Mouse (Mus musculus): Measurements from ENCODE around the gene Ankrd50. TPM values are rescaled to one million over a fixed set of nuclear protein-coding genes. Genes with fewer than 3 reads are reported as not detected.

Ankrd50 gene
- total RNA-seq, 2 experiments from 2014 or later: 47.2 to 48.7 TPM

DNA sequence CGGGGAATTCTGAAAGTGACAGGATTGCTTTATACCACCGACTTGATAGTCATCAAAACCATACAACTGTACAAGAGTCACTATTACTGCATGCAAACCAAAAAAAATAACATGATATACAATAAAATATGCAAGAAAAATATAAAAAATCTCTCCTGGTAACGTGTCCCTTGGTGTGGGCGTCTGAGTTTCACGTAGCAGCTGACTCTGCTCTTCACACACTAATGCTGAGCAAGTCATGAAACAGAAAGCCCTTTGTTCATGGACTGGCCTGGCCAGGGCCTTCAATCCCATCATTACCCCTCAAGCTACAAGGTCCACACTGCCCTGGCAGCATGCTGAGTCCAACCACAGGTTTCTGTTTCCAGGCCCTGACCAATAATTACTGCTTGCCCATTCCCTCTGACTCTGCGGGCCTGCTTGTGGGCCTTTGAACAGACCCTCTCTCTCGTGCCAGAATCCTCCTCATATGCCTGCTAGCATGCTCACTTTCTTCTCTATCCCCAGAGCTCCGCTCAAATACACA is 17.7 kb downstream of the Ankrd50 start:
- no peak for DNase-seq (ENCODE audit: low spot score in 2 of 2)

DNA sequence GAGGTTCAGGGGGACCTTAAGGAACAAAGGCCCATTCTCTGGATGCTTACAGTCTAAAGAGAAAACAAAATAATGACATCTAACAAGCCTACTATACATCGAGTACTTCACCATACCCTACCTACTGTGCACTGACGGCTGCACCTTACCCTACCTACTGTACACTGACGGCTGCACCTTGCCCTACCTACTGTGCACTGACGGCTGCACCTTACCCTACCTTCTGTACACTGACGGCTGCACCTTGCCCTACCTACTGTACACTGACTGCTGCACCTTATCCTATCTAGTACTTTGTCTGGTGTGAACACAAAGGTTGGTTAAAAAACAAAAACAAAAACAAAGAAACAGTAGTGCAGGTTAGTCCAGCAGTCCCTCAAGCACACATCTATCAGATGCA is 18.5 kb downstream of the Ankrd50 start:
- no peak for DNase-seq (ENCODE audit: low spot score in 2 of 2)

DNA sequence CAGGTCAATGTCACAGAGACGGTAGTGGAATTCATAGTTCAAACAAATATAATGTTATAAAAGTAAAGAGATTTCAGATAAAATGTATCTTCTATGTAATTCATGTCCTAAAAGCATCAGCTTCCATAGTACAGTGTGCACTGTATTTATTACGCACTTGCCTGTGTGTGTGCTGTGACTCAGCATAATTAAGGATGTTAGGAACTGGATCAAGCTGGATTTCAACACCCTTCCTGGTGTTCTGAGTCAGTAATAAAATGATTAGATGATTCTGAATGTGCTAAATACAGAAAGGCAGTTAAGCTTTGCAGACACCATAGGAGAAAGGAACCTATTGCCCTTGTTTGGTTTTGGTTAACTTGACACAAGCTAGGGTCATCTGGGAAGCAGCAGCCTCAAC is 21.5 kb downstream of the Ankrd50 start:
- no peak for DNase-seq (ENCODE audit: low spot score in 2 of 2)

DNA sequence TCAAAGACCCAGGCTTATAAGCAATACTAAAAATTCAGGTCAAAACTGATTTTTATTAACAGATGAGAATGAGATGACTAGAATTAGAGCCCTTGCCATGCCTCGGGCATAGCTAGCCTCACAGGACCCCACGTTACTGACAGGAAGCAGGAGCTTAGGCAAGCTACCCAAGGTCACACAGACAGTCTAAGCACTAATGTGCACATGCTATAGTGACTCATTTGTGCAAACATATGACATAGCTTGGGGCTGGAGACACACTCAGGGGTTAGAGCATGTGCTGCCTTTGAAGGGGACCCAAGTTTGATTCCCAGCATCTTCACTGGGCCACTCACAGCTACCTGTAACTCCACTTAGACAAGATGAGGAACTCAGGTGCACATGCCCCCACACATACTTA is 22.9 kb downstream of the Ankrd50 start:
- DNase-seq (ENCODE audit: low spot score in 2 of 2): no peak

DNA sequence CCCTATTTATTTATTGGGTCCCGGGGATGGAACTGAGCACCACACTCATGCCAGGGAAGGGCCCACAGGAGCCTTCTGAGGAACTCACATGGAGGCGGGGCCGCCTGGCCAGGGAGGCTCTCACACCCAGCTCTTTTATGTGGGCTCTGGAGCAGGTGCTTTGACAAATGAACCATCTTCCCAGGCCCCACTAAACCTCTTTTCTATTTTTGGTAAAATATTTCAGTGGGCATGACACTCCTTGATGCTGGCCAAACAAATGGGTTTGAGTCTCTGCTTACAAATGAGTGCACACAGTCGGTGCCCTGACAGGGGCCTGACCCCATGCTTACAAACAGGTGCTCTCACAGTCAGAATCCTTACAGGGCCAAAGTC is 24.4 kb downstream of the Ankrd50 start:
- no peak for DNase-seq (ENCODE audit: low spot score in 2 of 2)

DNA sequence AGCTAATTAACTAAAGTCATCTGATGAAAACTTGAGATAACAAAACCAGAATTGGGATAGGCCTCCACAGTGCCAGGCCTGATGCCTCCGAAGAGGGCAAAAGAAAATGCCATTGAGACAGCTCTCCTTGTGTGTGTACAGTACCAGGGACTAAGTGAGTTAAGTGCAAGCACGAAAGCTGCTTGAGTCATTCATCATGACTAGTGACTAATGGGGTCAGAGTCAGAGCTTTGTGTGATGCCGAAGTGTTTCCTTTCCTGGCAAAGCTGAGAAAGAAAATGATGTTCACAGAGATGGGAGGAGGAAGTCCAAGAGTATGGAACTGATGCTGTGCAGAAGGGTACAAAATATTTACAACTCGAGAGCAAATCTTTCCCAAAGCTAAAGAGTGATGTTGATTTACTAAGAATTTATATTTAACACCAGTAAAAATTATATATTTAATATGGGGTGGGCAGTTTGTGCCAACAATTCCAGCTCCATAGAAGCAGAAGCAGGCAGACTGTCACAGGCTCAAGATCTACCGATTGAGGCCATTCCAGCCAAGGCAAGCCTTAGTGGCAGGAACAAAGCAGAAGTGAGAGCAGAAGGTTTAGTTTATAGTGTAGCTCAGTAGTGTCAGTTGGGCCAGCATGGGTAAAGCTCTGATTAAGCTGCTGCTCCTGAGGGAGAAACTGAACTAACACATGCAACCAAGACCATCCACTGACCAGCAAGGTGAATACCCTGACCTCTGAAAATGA is 25.0 kb downstream of the Ankrd50 start:
- no peak for DNase-seq (ENCODE audit: low spot score in 2 of 2)

DNA sequence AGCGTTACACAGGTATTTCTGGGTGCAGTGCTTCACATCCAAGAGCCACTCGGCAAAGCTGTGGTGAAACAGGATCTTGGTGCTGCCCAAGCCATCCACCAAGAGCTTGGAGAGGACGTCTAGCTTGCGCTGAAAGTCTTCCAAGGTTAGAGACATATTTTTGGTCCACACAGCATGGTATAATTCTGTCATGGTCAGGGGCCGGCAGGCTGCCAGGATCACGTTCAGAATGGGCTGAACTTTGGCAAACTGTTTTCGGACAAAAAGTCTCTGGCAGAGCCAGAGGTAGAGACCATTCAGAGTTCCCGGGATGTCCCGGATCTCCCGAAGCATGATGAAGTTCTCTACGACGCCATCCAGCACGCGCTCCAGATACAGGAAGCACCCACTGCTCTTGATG is 27.6 kb downstream of the Ankrd50 start:
- no peak for DNase-seq (ENCODE audit: low spot score in 2 of 2)

DNA sequence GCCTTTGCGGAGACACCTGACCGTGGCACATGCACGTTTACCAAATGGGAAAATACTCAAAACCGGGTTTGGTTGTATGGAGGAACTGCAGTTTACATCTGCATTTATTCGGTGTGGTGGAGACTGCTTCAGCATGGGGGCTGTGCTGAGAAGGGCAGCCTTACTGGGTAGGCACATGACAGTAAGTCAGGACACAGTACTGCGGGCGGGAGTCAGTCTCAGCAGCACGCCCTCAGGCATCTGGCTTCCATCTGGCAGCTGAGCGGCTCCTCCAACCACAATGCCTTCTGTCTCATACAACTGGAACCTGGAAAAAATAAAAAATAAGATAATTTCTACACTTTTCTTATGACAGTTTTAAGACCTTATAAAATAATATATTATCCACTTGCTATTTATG is 32.4 kb downstream of the Ankrd50 start:
- DNase-seq (ENCODE audit: low spot score in 2 of 2): peak in 1 of 2 experiments; percentile 56

DNA sequence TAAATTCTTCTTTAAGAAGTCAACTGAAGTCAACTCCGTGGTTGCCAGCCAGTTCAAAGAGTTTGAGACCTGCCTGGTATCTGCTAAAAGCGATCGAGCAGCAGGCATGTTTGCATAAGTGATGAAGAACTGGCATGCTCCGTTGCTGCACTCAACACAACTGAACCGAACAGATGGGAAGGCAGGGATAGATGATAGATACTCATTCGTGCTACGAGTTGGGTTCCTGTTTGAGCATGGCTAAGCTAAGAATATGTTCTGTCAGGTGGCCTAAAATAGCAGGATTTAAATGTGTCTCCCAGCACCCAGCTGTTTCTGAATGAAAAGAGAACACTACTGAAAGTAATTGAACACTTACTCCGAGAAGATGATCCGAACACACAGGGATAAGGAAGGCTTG is 38.1 kb downstream of the Ankrd50 start:
- DNase-seq (ENCODE audit: low spot score in 2 of 2): peak; percentile 29 to 81

DNA sequence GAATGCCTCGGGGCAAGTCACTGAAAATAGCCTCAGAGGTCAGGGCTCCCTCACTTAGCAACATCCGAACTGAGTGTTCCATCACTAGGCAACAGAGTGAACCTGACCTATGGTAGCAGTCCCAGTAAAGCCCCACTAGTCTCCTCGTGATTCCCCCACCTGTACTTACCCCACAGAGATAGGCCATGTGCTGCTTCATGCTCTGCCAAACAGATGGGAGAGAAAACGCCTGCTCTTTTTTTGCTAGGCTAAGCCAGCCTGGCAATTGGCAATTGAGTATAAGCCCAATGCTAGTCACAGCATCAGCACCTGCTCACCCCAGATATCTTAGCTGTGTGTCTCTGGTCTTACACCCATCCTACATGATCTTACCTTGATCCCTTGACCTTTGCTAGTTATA is 40.8 kb downstream of the Ankrd50 start:
- peak in 1 of 2 experiments; percentile 53 for DNase-seq (ENCODE audit: low spot score in 2 of 2)

DNA sequence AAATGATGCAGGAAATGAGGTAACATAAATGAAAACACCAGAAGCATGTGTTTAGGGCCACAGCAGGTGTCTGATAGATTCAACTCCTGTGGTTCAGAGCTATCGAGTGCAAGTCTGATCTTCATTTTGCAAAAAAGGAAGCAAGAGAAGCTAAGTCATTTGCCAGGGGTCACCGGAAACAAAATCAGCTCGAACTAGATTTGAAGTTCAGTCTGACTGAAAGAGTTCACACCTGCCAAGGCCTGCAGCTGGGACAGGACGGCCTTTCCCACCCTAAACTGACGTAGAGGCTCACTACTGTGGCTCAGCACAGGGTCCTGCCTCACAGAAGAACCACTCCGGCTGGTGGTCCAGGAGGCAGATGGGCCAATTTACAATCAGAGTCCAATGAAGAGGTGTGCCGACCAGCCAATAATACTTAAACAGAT is 44.1 kb downstream of the Ankrd50 start:
- DNase-seq (ENCODE audit: low spot score in 2 of 2): no peak

DNA sequence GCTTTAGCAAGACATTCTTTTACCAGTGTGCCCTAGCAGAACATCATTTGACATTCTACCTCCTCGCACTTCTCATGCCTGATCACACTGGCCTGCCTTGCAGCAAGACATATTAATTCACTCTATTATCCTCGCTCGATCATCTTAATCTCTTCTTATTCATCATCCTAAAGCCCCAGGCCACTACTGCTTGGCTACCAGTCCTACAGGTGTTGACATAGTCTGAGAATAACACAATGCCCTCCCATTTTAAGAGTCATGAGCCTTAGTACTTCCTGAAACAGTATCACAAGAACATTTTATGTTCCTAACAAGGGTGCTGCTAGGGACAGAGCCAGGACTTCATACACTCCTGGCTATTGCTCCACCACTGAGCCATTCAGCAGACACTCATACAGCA is 48.0 kb downstream of the Ankrd50 start:
- no peak for DNase-seq (ENCODE audit: low spot score in 2 of 2)

DNA sequence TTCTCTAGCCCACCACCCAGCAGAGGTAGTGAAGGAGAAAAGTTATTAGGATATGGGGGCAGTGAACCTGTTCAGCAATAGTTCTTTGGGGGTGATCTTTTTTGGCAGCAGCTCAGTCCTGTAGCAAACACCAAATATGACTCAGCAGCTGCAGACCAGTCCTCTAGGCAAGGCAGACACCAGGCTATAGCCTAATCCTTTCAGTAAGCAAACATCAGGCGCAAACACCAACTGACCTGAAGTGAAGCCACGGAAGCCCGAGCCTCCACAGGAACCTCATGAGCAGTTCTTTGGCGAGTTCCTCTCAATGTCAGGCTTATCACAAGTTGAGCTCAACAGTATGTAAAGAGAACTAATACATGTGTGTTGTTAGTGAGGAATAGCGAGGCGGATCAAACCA is 48.8 kb downstream of the Ankrd50 start:
- no peak for DNase-seq (ENCODE audit: low spot score in 2 of 2)

DNA sequence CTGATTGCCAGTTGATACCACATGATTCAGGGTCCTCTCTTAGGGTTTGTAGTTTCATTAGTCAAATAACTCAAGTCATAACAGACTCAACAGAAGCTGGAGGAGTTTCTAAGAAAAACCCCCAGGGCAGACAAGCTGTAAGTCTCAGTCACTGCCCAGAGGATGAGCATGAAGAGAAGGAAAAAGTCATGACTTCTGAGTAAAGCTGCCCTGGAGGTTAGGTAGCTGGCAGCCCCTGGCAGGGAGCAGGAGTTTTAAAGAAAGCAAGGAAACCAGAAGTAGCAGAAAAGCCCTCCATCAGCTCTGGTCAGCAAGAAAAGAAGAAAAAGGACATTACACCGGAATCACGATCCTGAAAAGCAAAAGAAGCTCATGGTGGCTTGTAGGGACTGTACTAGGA is 50.2 kb downstream of the Ankrd50 start:
- no peak for DNase-seq (ENCODE audit: low spot score in 2 of 2)

DNA sequence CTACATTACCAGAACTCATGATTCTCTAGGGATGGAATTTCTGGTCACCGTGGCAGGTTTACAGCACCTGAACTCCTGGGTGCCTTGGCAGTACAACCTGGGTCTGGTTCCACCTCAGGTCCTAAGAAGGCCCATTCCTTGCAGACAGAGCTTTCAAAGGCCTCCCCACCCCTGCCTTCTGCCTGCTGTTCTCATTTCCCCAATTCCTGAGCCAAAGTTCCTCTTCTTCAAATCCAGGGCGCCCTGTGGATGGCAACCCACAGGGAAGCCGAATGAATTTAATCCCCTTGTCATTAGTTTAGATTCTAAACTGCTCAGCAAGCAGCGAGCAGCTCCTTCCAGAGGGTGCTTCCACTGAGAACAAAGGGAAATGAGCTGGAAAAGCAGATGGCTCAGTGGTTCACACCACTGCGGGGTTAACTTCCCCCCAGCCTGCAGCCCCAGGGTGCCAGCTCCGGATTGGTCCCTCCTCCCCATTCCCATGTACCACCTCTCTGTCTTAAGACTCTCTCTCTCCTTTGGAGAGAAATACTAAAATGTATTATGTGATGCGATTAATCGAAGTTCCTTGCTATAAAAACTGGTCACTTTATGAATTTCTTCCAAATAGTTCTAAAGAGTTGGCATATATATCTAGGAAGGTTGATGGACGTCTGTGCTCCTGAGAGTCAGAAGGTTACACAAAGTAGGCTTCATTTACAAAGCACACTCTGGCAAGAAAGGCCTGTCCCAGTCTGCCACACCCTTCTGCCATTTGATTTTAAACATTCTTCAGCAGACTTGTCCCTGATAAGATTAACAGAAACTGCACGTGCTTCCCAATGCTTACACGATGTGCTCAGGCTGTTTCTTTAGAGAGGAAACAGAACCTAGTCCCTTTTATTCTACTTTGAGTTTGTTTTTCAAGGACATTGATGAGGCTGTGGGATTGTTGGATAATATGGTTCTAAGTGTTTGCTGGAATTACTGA is 50.9 kb downstream of the Ankrd50 start:
- DNase-seq (ENCODE audit: low spot score in 2 of 2): no peak

DNA sequence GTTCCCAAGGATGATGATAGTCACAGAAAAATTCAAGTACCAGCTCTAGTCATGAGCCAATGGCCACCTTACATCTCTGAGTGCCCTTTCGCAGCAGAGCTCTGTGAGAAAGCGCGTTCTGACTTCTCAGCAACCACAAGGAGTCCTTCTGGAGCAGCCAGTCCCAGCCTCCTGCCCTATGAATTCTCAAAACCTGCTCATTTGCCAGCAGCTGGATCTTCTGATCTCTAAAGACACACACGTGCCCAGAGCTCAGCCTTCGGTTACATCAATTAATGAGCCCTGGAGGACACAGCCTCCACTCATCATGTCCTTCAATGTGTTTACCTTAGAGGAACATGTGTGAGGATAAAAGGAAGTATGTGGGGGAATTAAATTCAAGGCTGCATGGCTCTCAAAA is 53.2 kb downstream of the Ankrd50 start:
- DNase-seq (ENCODE audit: low spot score in 2 of 2): no peak

DNA sequence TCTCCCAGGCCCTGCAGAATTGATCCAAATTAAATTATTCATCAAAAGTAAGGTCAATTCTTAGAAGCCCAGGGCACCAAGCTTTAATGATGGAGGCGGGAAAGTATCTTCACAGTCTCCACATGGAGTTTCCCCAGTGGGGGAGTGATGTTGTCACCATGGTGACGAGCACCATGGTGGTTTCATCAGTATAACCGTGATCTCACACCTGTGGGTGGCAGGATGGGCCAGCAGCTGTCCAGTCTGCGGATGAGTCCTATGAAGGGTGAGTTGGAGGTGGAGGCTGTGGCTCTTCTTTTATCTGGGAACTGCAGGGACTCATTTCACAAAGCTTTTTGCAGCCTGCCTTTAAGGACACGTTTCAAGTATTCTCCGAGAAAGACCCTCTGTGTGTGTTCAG is 53.6 kb downstream of the Ankrd50 start:
- no peak for DNase-seq (ENCODE audit: low spot score in 2 of 2)

DNA sequence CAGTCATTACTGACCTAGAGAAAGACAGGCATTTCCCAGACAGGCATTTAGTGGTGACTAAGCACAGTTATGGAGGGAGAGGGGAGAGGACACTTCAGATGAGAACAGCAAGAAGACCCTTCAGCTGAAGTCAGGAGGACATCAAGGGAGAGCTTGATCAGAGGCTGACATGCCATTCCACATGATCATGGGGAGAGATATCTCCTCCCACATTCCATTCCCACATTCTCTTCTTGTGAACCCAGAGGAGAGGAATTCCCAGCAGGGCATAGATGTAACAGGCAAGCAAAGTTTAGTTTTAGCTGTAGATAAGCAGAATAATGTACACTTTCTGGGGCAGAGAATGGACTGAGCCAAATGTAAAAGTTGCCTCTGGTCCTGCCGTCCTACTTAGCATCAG is 57.4 kb downstream of the Ankrd50 start:
- DNase-seq (ENCODE audit: low spot score in 2 of 2): no peak

DNA sequence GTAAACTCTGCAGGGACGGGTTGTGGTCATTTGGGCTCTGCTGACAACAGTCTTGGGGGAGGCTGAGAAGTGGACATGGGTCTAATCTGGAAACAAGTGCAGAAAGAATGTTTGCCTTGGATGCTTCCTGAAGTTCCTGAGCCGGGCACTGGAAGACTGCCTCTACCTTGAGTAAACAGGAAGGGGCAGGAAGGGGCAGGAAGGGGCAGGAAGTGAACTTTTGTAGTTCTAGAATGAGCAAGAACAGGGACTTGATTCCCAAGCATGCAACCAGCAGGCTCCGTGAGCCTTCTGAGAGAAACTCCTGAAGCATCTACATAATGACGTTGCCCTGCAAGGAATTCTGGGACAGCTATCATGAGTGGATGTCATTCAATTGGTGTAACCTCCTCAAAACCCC is 60.7 kb downstream of the Ankrd50 start:
- DNase-seq (ENCODE audit: low spot score in 2 of 2): no peak

DNA sequence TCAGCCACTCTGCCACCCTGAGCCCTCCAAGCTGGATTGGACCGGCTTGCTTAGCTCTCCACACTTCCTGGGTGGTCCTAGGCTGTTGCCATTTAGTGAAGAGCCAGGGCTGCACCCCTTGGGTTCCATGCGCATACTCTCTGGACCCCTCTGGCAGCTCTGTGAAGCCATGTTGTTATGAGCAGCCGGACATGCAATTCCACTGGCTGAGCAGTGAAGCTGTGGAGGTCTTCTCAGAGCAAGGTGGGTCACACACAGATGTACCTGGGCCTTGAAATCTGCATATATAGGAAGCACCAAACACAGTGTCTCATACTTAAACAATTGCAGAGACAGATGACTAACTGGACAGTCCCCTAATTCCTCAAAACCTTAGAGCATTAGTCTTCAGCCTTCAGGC is 64.7 kb downstream of the Ankrd50 start:
- DNase-seq (ENCODE audit: low spot score in 2 of 2): no peak

DNA sequence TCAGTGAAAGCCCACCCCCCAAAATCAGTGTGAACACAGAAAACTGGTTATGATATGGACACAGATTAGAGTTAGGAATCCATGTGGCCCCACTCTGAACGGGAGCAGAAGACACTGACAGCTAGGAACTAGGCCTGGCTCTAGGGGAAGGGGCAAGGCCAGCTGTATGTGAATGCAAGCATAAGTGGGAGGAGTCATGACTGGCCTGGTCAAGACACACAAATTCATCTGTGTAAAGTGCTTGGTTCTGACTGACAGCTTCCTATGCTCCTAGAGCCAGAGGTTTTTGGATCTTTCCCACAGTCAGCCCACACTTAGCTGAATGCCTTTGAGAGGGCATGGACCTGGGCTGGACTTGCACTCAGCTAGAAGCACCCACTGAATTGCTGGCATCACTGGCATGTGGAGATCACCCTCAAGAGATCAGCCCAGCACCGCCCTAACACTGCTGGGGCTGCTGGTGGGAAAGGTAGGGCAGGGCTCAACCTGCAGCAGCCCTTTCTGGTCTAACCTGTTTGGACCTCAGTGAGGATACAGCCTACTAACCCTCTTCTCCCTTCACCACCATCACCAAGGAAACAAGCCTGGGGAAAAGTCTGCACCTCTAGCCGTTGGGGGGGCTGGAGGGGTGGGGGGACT is 69.2 kb downstream of the Ankrd50 start:
- DNase-seq (ENCODE audit: low spot score in 2 of 2): no peak
